Mouse (Mus musculus): ENCODE results near the gene Colgalt2. TPM values are rescaled to one million over a fixed set of nuclear protein-coding genes. Genes with fewer than 3 reads are reported as not detected.

Colgalt2 gene
- polyA plus RNA-seq (2012; rRNA removed): 3.4 and 6.2 TPM in 2 replicates

GRCm38 (mm10) chr1:152399790-152400555 is at the start of gene Colgalt2:
Gene Colgalt2 (plus strand): TSS chr1:152399830.

GRCm38 (mm10) chr1:152386188-152386835 is 13.3 kb upstream of the Colgalt2 start, which contains the start of gene Tsen15:
Gene Tsen15 (minus strand): TSS chr1:152386688.

Other genes with a start within 250 kb of the Colgalt2 start
- 33.5 and 37.6 TPM in 2 replicates for gene Tsen15, start 13.1 kb upstream of the Colgalt2 start, polyA plus RNA-seq (2012; rRNA removed)